Comparison of ENCODE assay signal across 10 mouse cellular contexts in the genomic region with DNA sequence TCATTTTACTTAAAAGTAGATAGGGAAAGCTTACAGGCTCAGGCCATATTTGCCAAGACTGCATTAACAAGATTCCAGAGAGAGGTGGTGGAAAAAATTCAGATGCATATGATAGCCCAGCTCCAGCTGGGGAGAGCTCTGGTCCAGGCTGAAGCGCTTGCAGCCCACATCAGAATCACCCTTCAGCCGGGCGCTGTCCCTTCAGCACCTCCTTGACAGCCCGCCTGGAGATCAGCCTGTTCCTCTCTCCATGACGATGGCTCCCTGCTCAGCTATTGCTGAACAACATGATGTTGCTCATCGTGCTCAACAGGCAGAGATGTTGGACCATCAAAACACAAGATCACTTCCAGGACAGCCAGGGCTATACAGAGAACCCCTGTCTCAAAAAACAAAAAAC. TPM values are rescaled to one million over a fixed set of nuclear protein-coding genes. Genes with fewer than 3 reads are reported as not detected.
A peak's percentile ranks its signal among the peaks of the same experiment; 100 is the strongest.
DNase-seq lines count a peak whose midpoint lies in the region; ATAC-seq and TF ChIP-seq lines count a peak whose summit lies in the region.
"Had no signal": no experiment of that assay in that cellular context is flagged by ENCODE, and none has a peak within 500 bp of the region (broad histone marks: within the 10 kb centered on the region; RNA-seq: fewer than 3 reads in every experiment).

No protein-coding gene starts in this region.

- peaks cover 36% of the 10 kb centered on the region for H3K27me3 ChIP-seq in midbrain, embryonic 11.5 days (ENCODE audit: control insufficient read depth, insufficient read depth, low read length)
- H3K27me3 ChIP-seq in midbrain, embryonic 16.5 days (ENCODE audit: control insufficient read depth, insufficient read depth, low read depth, low read length), result no peaks in the 10 kb centered on the region
- H3K27me3 ChIP-seq in embryonic facial prominence, embryonic 10.5 days (replicated peaks; ENCODE audit: low read depth, poor library complexity, severe bottlenecking), result peaks cover 70% of the 10 kb centered on the region
- H3K27me3 ChIP-seq in forebrain, embryonic 12.5 days, result peaks cover 67% of the 10 kb centered on the region

- H3K4me3 ChIP-seq in gastrocnemius, adult 2 months, result no peak overlapping the region
- no peak overlapping the region for H3K4me3 ChIP-seq in midbrain, embryonic 11.5 days (ENCODE audit: low read depth, low read length)
- no peak overlapping the region for H3K4me3 ChIP-seq in midbrain, embryonic 16.5 days (ENCODE audit: low read depth, low read length)
- H3K4me3 ChIP-seq in embryonic facial prominence, embryonic 10.5 days, result no peak overlapping the region
- H3K4me3 ChIP-seq in forebrain, embryonic 12.5 days (replicated peaks), result no peak overlapping the region
- H3K4me3 ChIP-seq: heart, embryonic 12.5 days; liver, embryonic 13.5 days had no signal

- H3K4me1 ChIP-seq in midbrain, embryonic 11.5 days (ENCODE audit: control insufficient read depth, insufficient read depth, low read length), result peaks cover 6% of the 10 kb centered on the region
- H3K4me1 ChIP-seq in midbrain, embryonic 16.5 days (ENCODE audit: control insufficient read depth, insufficient read depth, low read length), result peaks cover 21% of the 10 kb centered on the region
- peaks cover 15% of the 10 kb centered on the region for H3K4me1 ChIP-seq in embryonic facial prominence, embryonic 10.5 days
- H3K4me1 ChIP-seq in forebrain, embryonic 12.5 days, result peaks cover 17% of the 10 kb centered on the region; the same call in 1 of the 2 replicates
- H3K4me1 ChIP-seq: liver, embryonic 13.5 days had no signal

- DNase-seq in gastrocnemius, adult 2 months, result peak; percentile 50
- no peak for DNase-seq in gastrocnemius, postnatal 14 days
- peak; percentile 90 for DNase-seq in midbrain, embryonic 11.5 days (ENCODE audit: low spot score, missing footprints)
- peak; percentile 84 for DNase-seq in embryonic facial prominence, embryonic 10.5 days (ENCODE audit: low spot score)
- DNase-seq in retina, postnatal 1 day, result peak; percentile 56
- no peak for DNase-seq in layer of hippocampus, postnatal 25 days (ENCODE audit: extremely low spot score in 1 of 2, low spot score in 1 of 2)
- DNase-seq: liver, embryonic 13.5 days had no signal

- no peak for TF ChIP-seq CTCF in gastrocnemius, adult 2 months (IDR thresholded peaks at IDR 0.05)

- WGBS in midbrain, embryonic 11.5 days, result 6% methylated on average over 6 of the region's 6 CpGs
- 1% methylated on average over 6 of the region's 6 CpGs for WGBS in midbrain, embryonic 16.5 days
- 4% methylated on average over 6 of the region's 6 CpGs for WGBS in embryonic facial prominence, embryonic 10.5 days
- WGBS in forebrain, embryonic 12.5 days, result 6% methylated on average over 6 of the region's 6 CpGs

- no peak for ATAC-seq in midbrain, embryonic 11.5 days (ENCODE audit: low FRiP score)
- ATAC-seq in midbrain, embryonic 16.5 days, result no peak
- no peak for ATAC-seq in forebrain, embryonic 12.5 days (ENCODE audit: low FRiP score)

- H3K9me3 ChIP-seq in midbrain, embryonic 11.5 days (ENCODE audit: control insufficient read depth, low read length), result no peaks in the 10 kb centered on the region
- no peaks in the 10 kb centered on the region for H3K9me3 ChIP-seq in midbrain, embryonic 16.5 days (replicated peaks; ENCODE audit: control insufficient read depth, low read length, poor library complexity, severe bottlenecking)
- no peaks in the 10 kb centered on the region for H3K9me3 ChIP-seq in embryonic facial prominence, embryonic 10.5 days
- H3K9me3 ChIP-seq in forebrain, embryonic 12.5 days, result no peaks in the 10 kb centered on the region
- H3K9me3 ChIP-seq: heart, embryonic 12.5 days; liver, embryonic 13.5 days had no signal

- intact Hi-C loops in gastrocnemius, adult 2 months (cut with DNase I), result no loop called here
- intact Hi-C loops in gastrocnemius, postnatal 14 days (cut with DNase I; ENCODE audit: low total_unique reads), result no loop called here

- no peak overlapping the region for H3K27ac ChIP-seq in gastrocnemius, adult 2 months
- H3K27ac ChIP-seq in midbrain, embryonic 11.5 days (ENCODE audit: low read depth, low read length), result no peak overlapping the region
- no peak overlapping the region for H3K27ac ChIP-seq in midbrain, embryonic 16.5 days (ENCODE audit: low read length)
- no peak overlapping the region for H3K27ac ChIP-seq in embryonic facial prominence, embryonic 10.5 days (replicated peaks)
- H3K27ac ChIP-seq in forebrain, embryonic 12.5 days, result no peak overlapping the region
- H3K27ac ChIP-seq: liver, embryonic 13.5 days had no signal

- H3K36me3 ChIP-seq in midbrain, embryonic 11.5 days (ENCODE audit: control insufficient read depth, insufficient read depth, low read length), result no peaks in the 10 kb centered on the region
- H3K36me3 ChIP-seq in midbrain, embryonic 16.5 days (ENCODE audit: control insufficient read depth, insufficient read depth, low read length), result no peaks in the 10 kb centered on the region
- no peaks in the 10 kb centered on the region for H3K36me3 ChIP-seq in embryonic facial prominence, embryonic 10.5 days (replicated peaks)
- H3K36me3 ChIP-seq in forebrain, embryonic 12.5 days (replicated peaks), result no peaks in the 10 kb centered on the region
- H3K36me3 ChIP-seq: heart, embryonic 12.5 days; liver, embryonic 13.5 days had no signal

- H3K9ac ChIP-seq in midbrain, embryonic 11.5 days (ENCODE audit: low read length), result no peak overlapping the region
- no peak overlapping the region for H3K9ac ChIP-seq in midbrain, embryonic 16.5 days (ENCODE audit: low read depth, low read length)
- no peak overlapping the region for H3K9ac ChIP-seq in forebrain, embryonic 12.5 days
- H3K9ac ChIP-seq: heart, embryonic 12.5 days; liver, embryonic 13.5 days had no signal

- no peak overlapping the region for H3K4me2 ChIP-seq in midbrain, embryonic 11.5 days
- no peak overlapping the region for H3K4me2 ChIP-seq in midbrain, embryonic 16.5 days (ENCODE audit: low read length)
- H3K4me2 ChIP-seq in forebrain, embryonic 12.5 days, result no peak overlapping the region
- H3K4me2 ChIP-seq: heart, embryonic 12.5 days; liver, embryonic 13.5 days had no signal

RNA-seq across cellular contexts. Expression of a gene that starts 1.8 kb away (rescaled TPM):
- total RNA-seq in gastrocnemius, adult 2 months (2021), result not detected
- under 1 TPM; 0.07 to 0.16 TPM for total RNA-seq in gastrocnemius, postnatal 14 days (2021)
- 8.7 and 8.8 TPM in 2 replicates for polyA plus RNA-seq in midbrain, embryonic 11.5 days (2014; fragmentation: Nextera tagmentation; extraction: Ambion mirVana)
- 50.2 and 50.8 TPM in 2 replicates for polyA plus RNA-seq in midbrain, embryonic 16.5 days (2015; fragmentation: Nextera tagmentation; extraction: Ambion mirVana)
- polyA plus RNA-seq in embryonic facial prominence, embryonic 10.5 days (2016; fragmentation: Nextera tagmentation; extraction: Ambion mirVana), result 1.8 and 1.9 TPM in 2 replicates
- 28.6 and 30.0 TPM in 2 replicates for polyA plus RNA-seq in forebrain, embryonic 12.5 days (2016; fragmentation: Nextera tagmentation; extraction: Ambion mirVana)
- 100 to 1,000 TPM; 277 to 291 TPM for total RNA-seq in layer of hippocampus, postnatal 25 days (2021)

RNA-seq across cellular contexts. Expression of a gene that starts 19.9 kb away (rescaled TPM):
- total RNA-seq in gastrocnemius, adult 2 months (2021), result 1,000 to 10,000 TPM; 2,005 to 2,177 TPM
- 1,000 to 10,000 TPM; 2,249 to 2,405 TPM for total RNA-seq in gastrocnemius, postnatal 14 days (2021)
- polyA plus RNA-seq in midbrain, embryonic 11.5 days (2014; fragmentation: Nextera tagmentation; extraction: Ambion mirVana), result 0.87 and 0.94 TPM in 2 replicates
- polyA plus RNA-seq in midbrain, embryonic 16.5 days (2015; fragmentation: Nextera tagmentation; extraction: Ambion mirVana), result 10.0 and 11.0 TPM in 2 replicates
- polyA plus RNA-seq in embryonic facial prominence, embryonic 10.5 days (2016; fragmentation: Nextera tagmentation; extraction: Ambion mirVana), result 0.11 TPM in 1 of 2 replicates, not detected in the other
- 1.1 and 1.4 TPM in 2 replicates for polyA plus RNA-seq in forebrain, embryonic 12.5 days (2016; fragmentation: Nextera tagmentation; extraction: Ambion mirVana)
- total RNA-seq in layer of hippocampus, postnatal 25 days (2021), result 1,000 to 10,000 TPM; 1,080 to 1,201 TPM
- polyA plus RNA-seq: liver, embryonic 13.5 days had no signal

RNA-seq across cellular contexts. Expression of a gene that starts 50.1 kb away (rescaled TPM):
- 10 to 100 TPM; 39.1 to 46.2 TPM for total RNA-seq in gastrocnemius, adult 2 months (2021)
- 10 to 100 TPM; 52.9 to 58.5 TPM for total RNA-seq in gastrocnemius, postnatal 14 days (2021)
- polyA plus RNA-seq in midbrain, embryonic 11.5 days (2014; fragmentation: Nextera tagmentation; extraction: Ambion mirVana), result 414 and 426 TPM in 2 replicates
- polyA plus RNA-seq in midbrain, embryonic 16.5 days (2015; fragmentation: Nextera tagmentation; extraction: Ambion mirVana), result 407 and 408 TPM in 2 replicates
- polyA plus RNA-seq in embryonic facial prominence, embryonic 10.5 days (2016; fragmentation: Nextera tagmentation; extraction: Ambion mirVana), result 351 and 375 TPM in 2 replicates
- polyA plus RNA-seq in forebrain, embryonic 12.5 days (2016; fragmentation: Nextera tagmentation; extraction: Ambion mirVana), result 483 and 484 TPM in 2 replicates
- total RNA-seq in layer of hippocampus, postnatal 25 days (2021), result 100 to 1,000 TPM; 110 to 113 TPM

Comparison
In these comparisons a context has a peak if more than half of its experiments do, and no peak if none do; other contexts are left out.
1. DNase-seq: peak in gastrocnemius, adult 2 months (single experiment), midbrain, embryonic 11.5 days (single experiment), embryonic facial prominence, embryonic 10.5 days (single experiment) and retina, postnatal 1 day (single experiment); none in gastrocnemius, postnatal 14 days (single experiment) and layer of hippocampus, postnatal 25 days (0 of 2).